Mouse (Mus musculus): Measurements from ENCODE around the gene Cops2.
A peak's percentile ranks its signal among the peaks of the same experiment; 100 is the strongest.

Cops2 gene

DNA sequence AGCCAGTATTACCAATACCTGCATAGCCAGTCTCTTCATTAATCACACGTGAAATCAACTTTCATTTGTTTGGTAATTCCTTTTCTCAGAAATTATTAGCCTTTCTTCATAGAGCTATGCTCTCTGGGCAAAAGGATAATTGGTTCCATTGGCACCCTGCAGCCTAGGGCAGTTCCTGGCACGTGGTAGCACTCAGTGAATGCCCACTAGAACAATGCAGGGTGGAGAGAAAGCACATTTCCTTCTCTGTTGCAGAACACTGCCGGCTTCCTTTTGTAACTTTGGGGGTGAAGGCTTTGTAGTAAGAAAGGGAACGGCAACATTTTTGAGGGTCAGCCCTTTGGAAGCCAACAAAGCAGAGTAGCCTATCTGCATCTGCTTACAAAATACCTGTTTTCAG is 32.7 kb downstream of the Cops2 start:
- DNase-seq (ENCODE audit: low spot score in 2 of 2): no peak

GRCm38 (mm10) chr2:125820397-125820796 is 38.5 kb downstream of the Cops2 start:
- no peak for DNase-seq (ENCODE audit: low spot score in 2 of 2)

GRCm38 (mm10) chr2:125813972-125814595 is 44.9 kb downstream of the Cops2 start:
- DNase-seq (ENCODE audit: low spot score in 2 of 2): no peak

- no peak for DNase-seq (ENCODE audit: low spot score in 2 of 2)
These were observed 47.6 kb downstream of the Cops2 start for GRCm38 (mm10) chr2:125811332-125811731.

DNA sequence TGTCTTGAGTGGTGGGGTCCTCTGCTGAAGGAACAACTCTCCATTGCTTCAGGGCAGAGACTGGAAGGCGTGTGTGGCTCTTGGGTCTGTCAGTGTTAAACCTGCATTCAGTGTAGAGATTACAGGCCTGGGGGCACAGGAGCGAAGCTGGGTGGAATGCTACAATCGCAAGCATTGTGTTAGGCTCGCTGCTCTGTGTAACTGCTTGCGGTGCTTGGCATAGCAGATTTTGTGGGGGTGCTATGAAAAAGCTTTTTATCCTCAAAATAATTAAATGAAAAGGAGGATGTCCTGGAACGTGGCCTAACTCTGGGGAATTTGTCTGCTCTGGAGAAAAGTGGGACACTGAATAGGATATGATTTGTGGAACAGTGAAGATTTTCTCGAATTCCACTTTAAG is 49.4 kb downstream of the Cops2 start:
- DNase-seq (ENCODE audit: low spot score in 2 of 2): peak; percentile 10 to 14

DNA sequence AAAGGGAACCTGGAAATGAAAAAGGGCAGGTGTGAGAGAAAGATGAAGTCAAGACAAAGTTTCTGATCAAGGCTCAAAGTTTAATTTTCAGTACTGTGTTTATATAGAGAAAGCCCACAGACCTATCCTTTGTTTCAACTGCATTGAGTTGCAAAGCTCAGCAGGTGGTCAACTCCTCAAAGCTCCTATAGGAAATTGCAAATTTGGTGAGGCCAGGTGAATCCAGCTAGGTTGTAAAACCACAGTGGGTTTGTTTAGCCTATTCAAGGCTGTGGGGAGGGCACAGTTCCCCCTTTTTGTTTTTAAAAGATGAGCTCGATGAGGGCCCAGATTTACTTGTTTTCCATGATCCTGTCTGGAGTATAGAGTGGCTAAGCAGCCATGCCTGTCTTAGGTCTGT is 53.1 kb downstream of the Cops2 start:
- no peak for DNase-seq (ENCODE audit: low spot score in 2 of 2)

DNA sequence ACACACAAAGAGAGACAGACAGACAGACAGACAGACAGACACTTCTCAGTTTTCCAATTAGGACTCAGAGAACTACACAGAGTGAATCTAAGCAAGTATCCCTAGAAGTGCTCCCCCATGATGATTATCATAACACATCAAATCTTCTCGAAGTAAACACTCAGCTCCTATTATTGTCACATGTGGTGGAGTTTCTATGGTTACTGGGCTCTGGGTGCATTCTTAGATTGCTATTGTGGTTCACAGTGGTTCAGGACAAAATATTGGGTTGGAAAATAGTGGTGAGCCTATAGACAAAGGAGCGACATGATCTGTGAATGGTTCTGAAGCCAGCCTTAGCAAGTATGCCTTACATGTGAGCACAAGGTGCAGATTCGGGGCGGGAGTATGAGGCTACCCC is 57.0 kb downstream of the Cops2 start:
- DNase-seq (ENCODE audit: low spot score in 2 of 2): no peak

GRCm38 (mm10) chr2:125801038-125801437 is 57.9 kb downstream of the Cops2 start:
- DNase-seq (ENCODE audit: low spot score in 2 of 2): no peak

- no peak for DNase-seq (ENCODE audit: low spot score in 2 of 2)
These were observed 58.5 kb downstream of the Cops2 start for GRCm38 (mm10) chr2:125800428-125800827.

- DNase-seq (ENCODE audit: low spot score in 2 of 2): no peak
These were observed 61.1 kb downstream of the Cops2 start for GRCm38 (mm10) chr2:125797872-125798271.

DNA sequence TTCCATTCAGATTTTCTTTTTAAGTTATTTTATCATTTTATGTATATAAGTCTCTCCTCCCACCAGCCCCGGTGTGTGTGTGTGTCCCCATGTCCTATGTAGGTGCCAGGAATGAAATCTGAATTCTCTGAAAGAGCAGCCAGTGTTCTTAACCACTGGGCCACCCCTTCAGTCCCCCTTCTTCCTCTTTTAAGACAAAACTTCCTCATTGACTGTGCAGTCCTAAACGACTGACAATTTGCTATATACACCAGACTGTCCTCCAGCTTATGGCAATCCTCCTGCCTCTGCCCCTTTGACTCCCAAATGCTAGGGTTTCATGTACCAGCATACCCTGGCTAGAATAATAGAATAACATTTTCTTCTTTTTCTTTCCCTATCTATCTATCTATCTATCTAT is 63.8 kb downstream of the Cops2 start:
- no peak for DNase-seq (ENCODE audit: low spot score in 2 of 2)

GRCm38 (mm10) chr2:125794166-125794565 is 64.8 kb downstream of the Cops2 start:
- no peak for DNase-seq (ENCODE audit: low spot score in 2 of 2)

GRCm38 (mm10) chr2:125792879-125793261 is 66.1 kb downstream of the Cops2 start:
- no peak for DNase-seq (ENCODE audit: low spot score in 2 of 2)

GRCm38 (mm10) chr2:125792144-125792878 is 66.6 kb downstream of the Cops2 start:
- no peak for DNase-seq (ENCODE audit: low spot score in 2 of 2)

DNA sequence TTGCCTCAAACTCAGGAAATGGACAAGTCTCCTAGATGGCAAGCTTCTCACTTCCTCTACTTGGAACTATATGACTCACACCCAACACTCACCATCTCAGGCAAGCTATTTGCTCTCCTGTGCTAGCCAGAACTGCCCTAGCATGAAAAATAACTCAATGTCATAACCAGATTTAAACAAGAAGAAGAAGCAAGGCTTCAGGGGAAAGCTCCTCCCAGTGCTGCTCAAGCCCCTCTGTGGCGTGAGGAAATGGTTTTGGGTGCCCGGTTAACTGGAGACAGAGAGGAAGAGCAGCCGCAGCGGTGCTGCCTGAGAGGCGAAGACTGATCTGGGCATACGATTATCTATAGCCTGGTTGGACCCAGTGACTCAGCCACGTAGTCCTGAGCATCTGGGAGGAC is 67.5 kb downstream of the Cops2 start:
- DNase-seq (ENCODE audit: low spot score in 2 of 2): no peak

DNA sequence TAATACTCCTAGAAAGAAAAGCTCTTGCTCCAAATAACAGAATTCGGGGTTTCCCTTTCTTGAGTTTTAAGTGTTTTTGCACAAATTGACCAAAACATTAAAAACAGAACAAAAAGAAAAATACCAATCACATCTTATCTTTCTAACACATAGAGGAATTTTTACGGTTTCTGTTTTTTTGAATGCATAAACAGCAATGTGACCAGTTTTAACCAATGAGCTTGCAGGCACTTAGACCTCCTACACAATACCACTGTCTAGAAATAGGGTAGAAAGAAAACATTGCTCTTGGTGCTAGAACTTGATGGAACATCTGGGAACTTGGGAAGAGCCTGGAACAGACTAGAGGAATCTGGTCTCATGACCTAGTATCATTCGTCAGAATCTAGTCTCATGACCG is 68.7 kb downstream of the Cops2 start:
- DNase-seq (ENCODE audit: low spot score in 2 of 2): no peak

DNA sequence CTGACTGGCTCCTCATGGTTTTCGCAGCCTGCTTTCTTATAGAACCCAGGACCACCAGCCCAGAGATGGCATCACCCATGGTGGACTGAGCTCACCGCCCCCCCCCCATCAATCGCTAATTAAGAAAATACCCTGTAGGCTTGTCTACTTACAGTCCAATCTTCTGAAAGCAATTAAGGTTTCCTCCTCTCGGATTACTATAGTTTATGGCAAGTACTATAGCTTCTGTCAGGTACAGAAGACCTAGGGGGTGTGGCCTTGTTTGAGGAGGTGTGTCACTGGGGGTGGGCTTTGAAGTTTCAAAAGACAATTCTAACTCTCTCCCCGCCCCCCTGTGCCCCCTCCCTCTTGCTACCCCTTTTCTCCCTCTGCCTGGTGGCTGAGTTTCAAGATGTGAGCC is 69.7 kb downstream of the Cops2 start:
- no peak for DNase-seq (ENCODE audit: low spot score in 2 of 2)

- DNase-seq (ENCODE audit: low spot score in 2 of 2): no peak
These were observed 70.2 kb downstream of the Cops2 start for GRCm38 (mm10) chr2:125788785-125789184.

DNA sequence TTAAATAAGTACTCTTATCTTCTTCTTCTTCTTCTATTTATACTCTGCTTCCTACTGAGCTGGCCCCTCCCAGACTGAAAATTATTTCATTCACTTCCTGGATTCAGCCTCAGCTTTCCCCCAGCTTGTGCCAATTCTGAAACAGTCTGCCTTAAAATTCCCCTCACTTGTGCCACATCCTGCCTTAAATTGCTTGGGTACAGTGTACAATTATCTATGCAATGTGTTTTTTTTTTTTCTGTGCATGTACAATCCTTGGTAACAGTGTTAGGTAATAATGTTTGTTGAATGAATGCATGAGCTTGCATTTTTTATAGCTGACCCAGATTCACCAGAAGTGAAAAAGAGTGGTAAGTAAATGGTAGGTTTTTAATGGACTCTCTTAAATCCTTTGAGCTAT is 70.6 kb downstream of the Cops2 start:
- DNase-seq (ENCODE audit: low spot score in 2 of 2): no peak

- no peak for DNase-seq (ENCODE audit: low spot score in 2 of 2)
These were observed 73.9 kb downstream of the Cops2 start for GRCm38 (mm10) chr2:125785021-125785420.

GRCm38 (mm10) chr2:125784392-125784791 is 74.5 kb downstream of the Cops2 start:
- no peak for DNase-seq (ENCODE audit: low spot score in 2 of 2)

- no peak for DNase-seq (ENCODE audit: low spot score in 2 of 2)
These were observed 75.1 kb downstream of the Cops2 start for GRCm38 (mm10) chr2:125783868-125784267.

DNA sequence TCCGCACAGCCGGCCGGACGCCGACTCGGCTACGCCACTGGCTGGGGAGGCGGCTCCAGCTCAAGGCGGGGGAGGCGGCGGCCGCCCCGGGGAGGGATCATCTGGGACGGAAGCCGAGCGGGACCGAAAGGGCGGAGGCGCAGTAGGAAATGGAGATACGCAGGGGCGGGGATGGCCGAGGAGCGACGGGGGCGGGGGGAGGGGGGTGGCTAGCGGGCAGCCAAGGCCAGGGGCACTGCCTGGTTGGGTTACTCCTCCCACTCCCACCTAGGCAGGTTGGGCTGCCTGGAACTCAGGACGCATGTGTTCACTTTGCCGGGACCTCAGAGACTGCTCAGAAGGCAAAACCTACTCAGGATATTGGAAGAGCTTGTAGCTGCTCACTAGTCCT is 76.2 kb downstream of the Cops2 start, which contains the start of gene Secisbp2l:
TSS of gene Secisbp2l (minus strand) at position 152 of the 391 bp plus-strand sequence.
- peak; percentile 83 to 91 for DNase-seq (ENCODE audit: low spot score in 2 of 2)
